17 mouse cellular contexts compared by ENCODE assay signal in genomic region chr7:73135786-73136185, GRCm38 (mm10).
"Had no signal": no experiment of that assay in that cellular context is flagged by ENCODE, and none has a peak within 500 bp of the region (broad histone marks: within the 10 kb centered on the region; RNA-seq: fewer than 3 reads in every experiment).

No protein-coding gene starts in this region.

- DNase-seq: kidney, adult 18-20 months; kidney, adult 9 months; kidney, postnatal 14 days; kidney, postnatal 4 days; left cerebral cortex, postnatal 4 days; lung, adult 2 months; right cerebral cortex, postnatal 25 days; spleen, adult 18-20 months; thymus, postnatal 25 days had no signal

- H3K4me3 ChIP-seq: limb, embryonic 13.5 days; liver, embryonic 15.5 days; midbrain, embryonic 13.5 days; neural tube, embryonic 12.5 days; neural tube, embryonic 15.5 days; stomach, embryonic 15.5 days had no signal

- H3K27ac ChIP-seq: hindbrain, postnatal 0 days; limb, embryonic 13.5 days; liver, embryonic 15.5 days; macrophage; midbrain, embryonic 13.5 days; neural tube, embryonic 12.5 days; neural tube, embryonic 15.5 days; stomach, embryonic 15.5 days had no signal

- H3K4me1 ChIP-seq: liver, embryonic 15.5 days; stomach, embryonic 15.5 days had no signal

- H3K36me3 ChIP-seq: limb, embryonic 13.5 days; liver, embryonic 15.5 days; midbrain, embryonic 13.5 days; neural tube, embryonic 12.5 days; neural tube, embryonic 15.5 days; stomach, embryonic 15.5 days had no signal

- H3K27me3 ChIP-seq: midbrain, embryonic 13.5 days; neural tube, embryonic 12.5 days; neural tube, embryonic 15.5 days; stomach, embryonic 15.5 days had no signal

- H3K9ac ChIP-seq: limb, embryonic 13.5 days; liver, embryonic 15.5 days; midbrain, embryonic 13.5 days; neural tube, embryonic 12.5 days; neural tube, embryonic 15.5 days; stomach, embryonic 15.5 days had no signal
